Mouse (Mus musculus) lung, postnatal 0 days (tissue): ENCODE measurements around the gene 9430007A20Rik. TPM values are rescaled to one million over a fixed set of nuclear protein-coding genes. Genes with fewer than 3 reads are reported as not detected.

Source experiments
- ATAC-seq: fragments of 200-750 bp; cut with Nextera tagmentation; 2 replicates; pipeline ENCODE4 v1.8.0; 2017; ENCODE audit warnings: moderate library complexity
- DNase-seq: peaks from one replicate; pipeline ENCODE4 v3.0.0-alpha.2; 2016; ENCODE audit warnings: low spot score
- H3K27ac ChIP-seq: fragments of 300-500 bp; sonication (generic); 2 replicates; pipeline ENCODE4 v1.5.1; 2014; ENCODE audit warnings: antibody characterized with exemption, mild to moderate bottlenecking, low read length, mixed read lengths
- H3K27me3 ChIP-seq: fragments of 300-500 bp; sonication (generic); replicated peaks from 2 replicates; pipeline ENCODE4 v1.6.1; 2014; ENCODE audit warnings: low read length, mixed read lengths; ENCODE audit not compliant: insufficient read depth
- H3K36me3 ChIP-seq: fragments of 300-500 bp; sonication (generic); 2 replicates; pipeline ENCODE4 v1.6.1; 2014; ENCODE audit warnings: low read length, mixed read lengths; ENCODE audit not compliant: insufficient read depth
- H3K4me1 ChIP-seq: fragments of 300-500 bp; sonication (generic); 2 replicates; pipeline ENCODE4 v1.6.1; 2014; ENCODE audit warnings: antibody characterized with exemption, low read depth, low read length, mixed read lengths; ENCODE audit not compliant: insufficient read depth
- H3K4me2 ChIP-seq: fragments of 300-500 bp; sonication (generic); replicated peaks from 2 replicates; pipeline ENCODE4 v1.6.1; 2014; ENCODE audit warnings: low read depth, mild to moderate bottlenecking, low read length, moderate library complexity, mixed read lengths
- H3K4me3 ChIP-seq: fragments of 300-500 bp; sonication (generic); 2 replicates; pipeline ENCODE4 v1.5.1; 2014; ENCODE audit warnings: low read depth, low read length
- H3K9ac ChIP-seq: fragments of 300-500 bp; sonication (generic); replicated peaks from 2 replicates; pipeline ENCODE4 v1.6.1; 2014; ENCODE audit warnings: low read depth, mild to moderate bottlenecking
- H3K9me3 ChIP-seq: fragments of 300-500 bp; sonication (generic); 2 replicates; pipeline ENCODE4 v1.6.1; 2016; ENCODE audit warnings: low read length, mixed read lengths
- CTCF ChIP-seq: IDR thresholded peaks from 2 replicates; pipeline ENCODE4 v1.5.1; 2016; ENCODE audit warnings: antibody characterized with exemption, mild to moderate bottlenecking
- EP300 ChIP-seq: IDR thresholded peaks from 2 replicates; pipeline ENCODE4 v1.6.1; 2016; ENCODE audit warnings: antibody characterized with exemption, mild to moderate bottlenecking, control low read depth
- WGBS: fragments of 180-500 bp; shearing (Covaris S2); extraction: QIAGEN DNeasy Blood & Tissue Kit; methylation state at CpG from one replicate; pipeline ENCODE4 v1.1.7; 2014; 5-methylcytosine and 5-hydroxymethylcytosine counted together
- polyA plus RNA-seq: library from polyadenylated mRNA; unstranded; fragments of >200 nt; fragmentation: Nextera tagmentation; extraction: Ambion mirVana; gene quantifications from 2 replicates; pipeline ENCODE4 v1.2.1, GENCODE M21; 2015

The 9430007A20Rik gene
- polyA plus RNA-seq, 1 experiment from 2014 or later = not detected

DNA sequence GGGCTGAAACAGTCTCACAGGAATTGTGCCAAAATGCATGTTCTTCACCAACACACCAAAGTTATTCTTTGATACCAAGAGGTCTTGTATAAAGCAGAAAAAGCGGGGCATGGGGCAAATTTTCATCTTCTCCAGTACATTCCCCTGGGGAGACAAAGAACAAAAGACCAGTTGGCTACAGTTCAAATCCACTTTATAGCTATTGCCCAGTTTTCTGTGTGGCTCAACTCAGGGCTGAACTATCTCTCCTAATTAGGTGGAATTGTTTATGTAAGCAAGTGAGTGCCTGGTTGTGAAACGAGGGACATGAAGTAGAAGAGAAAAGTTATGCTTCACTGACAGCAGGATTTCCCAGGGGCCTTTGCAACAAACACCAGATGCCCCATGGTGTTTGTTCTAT is 41.6 kb downstream of the 9430007A20Rik start:
- H3K36me3 ChIP-seq = no peaks in the 10 kb centered on the region
- no peak overlapping the region for H3K27ac ChIP-seq
- ATAC-seq = no peak
- H3K4me1 ChIP-seq = no peaks in the 10 kb centered on the region
- H3K4me3 ChIP-seq = no peak overlapping the region
- DNase-seq = no peak
- no peak for TF ChIP-seq CTCF
- TF ChIP-seq EP300 = no peak
- H3K4me2 ChIP-seq = no peak overlapping the region
- WGBS = 54% methylated on average over 2 of the region's 2 CpGs
- no peaks in the 10 kb centered on the region for H3K9me3 ChIP-seq
- H3K9ac ChIP-seq = no peak overlapping the region
- no peaks in the 10 kb centered on the region for H3K27me3 ChIP-seq

DNA sequence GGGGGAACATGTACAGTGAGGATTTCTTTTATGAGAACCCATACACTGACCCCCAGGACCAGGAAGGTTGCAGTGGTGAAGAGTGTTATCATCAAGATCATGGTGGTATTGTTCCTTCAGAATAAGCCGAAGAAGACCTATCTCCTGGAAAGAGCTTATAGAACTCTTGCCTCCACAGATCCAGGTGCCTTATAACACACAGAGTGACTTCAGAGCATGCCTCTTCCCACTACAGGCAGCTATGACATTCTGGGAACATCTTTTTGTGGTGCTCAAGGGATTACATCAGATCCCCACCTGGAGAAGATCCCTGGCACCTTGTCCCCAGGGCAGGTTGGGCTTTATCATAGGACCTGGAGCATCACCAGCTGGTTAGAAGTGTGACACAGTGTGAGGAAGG is 45.4 kb downstream of the 9430007A20Rik start, which contains the start of gene Gm13124:
Gene Gm13124, minus strand, starts transcription at position 101 of the 400 bp plus-strand sequence.
- no peak for TF ChIP-seq CTCF
- TF ChIP-seq EP300 = no peak
- H3K27me3 ChIP-seq = no peaks in the 10 kb centered on the region
- H3K9me3 ChIP-seq = no peaks in the 10 kb centered on the region
- DNase-seq = no peak
- no peak for ATAC-seq
- H3K4me3 ChIP-seq = no peak within 1 kb of the TSS
- no peaks in the 10 kb centered on the region for H3K36me3 ChIP-seq
- no peak within 1 kb of the TSS for H3K4me2 ChIP-seq
- H3K9ac ChIP-seq = no peak within 1 kb of the TSS
- WGBS = 85% methylated on average over 1 of the region's 1 CpGs
- no peaks in the 10 kb centered on the region for H3K4me1 ChIP-seq
- no peak within 1 kb of the TSS for H3K27ac ChIP-seq

DNA sequence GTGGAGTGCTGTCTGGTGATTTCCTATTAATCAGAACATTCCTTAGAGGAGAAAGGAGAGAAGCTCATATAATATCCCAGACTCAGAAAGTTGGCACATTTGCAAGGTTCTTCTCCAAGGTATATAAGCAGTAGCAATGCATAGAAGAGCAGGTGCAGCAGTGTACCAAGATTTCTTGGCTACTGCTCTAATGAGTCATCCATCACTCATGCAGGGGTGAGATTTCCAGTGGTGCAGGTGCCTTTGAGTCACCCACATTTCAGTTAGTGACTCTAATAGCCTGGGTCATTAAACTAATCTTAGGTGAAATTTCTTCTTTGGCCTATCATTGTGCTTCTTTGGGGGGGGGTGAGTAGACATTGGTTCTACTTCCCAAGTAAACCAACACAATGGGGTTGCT is 48.1 kb downstream of the 9430007A20Rik start:
- TF ChIP-seq EP300 (no peak), CTCF (no peak)
- Histone ChIP-seq H3K27ac (no peak overlapping the region), H3K4me1 (no peaks in the 10 kb centered on the region), H3K4me3 (no peak overlapping the region), H3K9me3 (no peaks in the 10 kb centered on the region), H3K36me3 (no peaks in the 10 kb centered on the region), H3K27me3 (no peaks in the 10 kb centered on the region), H3K4me2 (no peak overlapping the region), H3K9ac (no peak overlapping the region)
- DNase-seq = no peak
- no peak for ATAC-seq

Other genes starting within 250 kb of the 9430007A20Rik start
- not detected in 2 replicates for gene Pramel5, start 239.3 kb upstream of the 9430007A20Rik start, polyA plus RNA-seq
- gene Gm13128, start 189.6 kb upstream of the 9430007A20Rik start, polyA plus RNA-seq = not detected in 2 replicates
- gene Gm13119, start 161.9 kb upstream of the 9430007A20Rik start, polyA plus RNA-seq = not detected in 2 replicates
- not detected in 2 replicates for gene Pramef20, start 141.9 kb upstream of the 9430007A20Rik start, polyA plus RNA-seq
- gene Pramef12, start 111.4 kb upstream of the 9430007A20Rik start, polyA plus RNA-seq = 0.08 and 0.14 TPM in 2 replicates
- gene 1700012P22Rik, start 81.0 kb upstream of the 9430007A20Rik start, polyA plus RNA-seq = not detected in 2 replicates
- gene Gm9944, start 66.5 kb upstream of the 9430007A20Rik start, polyA plus RNA-seq = not detected in 2 replicates
- not detected in 2 replicates for gene Aadacl3, start 56.1 kb upstream of the 9430007A20Rik start, polyA plus RNA-seq
- gene Gm13124, start 45.3 kb downstream of the 9430007A20Rik start, polyA plus RNA-seq = not detected in 2 replicates
- gene Aadacl4, start 93.9 kb downstream of the 9430007A20Rik start, polyA plus RNA-seq = not detected in 2 replicates
- not detected in 2 replicates for gene Gm436, start 166.5 kb downstream of the 9430007A20Rik start, polyA plus RNA-seq
- not detected in 2 replicates for gene Gm13178, start 201.6 kb downstream of the 9430007A20Rik start, polyA plus RNA-seq